Mouse (Mus musculus): ENCODE data around the gene Creb3l1. TPM values are rescaled to one million over a fixed set of nuclear protein-coding genes. Genes with fewer than 3 reads are reported as not detected.

Creb3l1 gene
- total and polyA plus RNA-seq, 2 experiments from 2014 or later = 3.8 to 4.2 TPM

DNA sequence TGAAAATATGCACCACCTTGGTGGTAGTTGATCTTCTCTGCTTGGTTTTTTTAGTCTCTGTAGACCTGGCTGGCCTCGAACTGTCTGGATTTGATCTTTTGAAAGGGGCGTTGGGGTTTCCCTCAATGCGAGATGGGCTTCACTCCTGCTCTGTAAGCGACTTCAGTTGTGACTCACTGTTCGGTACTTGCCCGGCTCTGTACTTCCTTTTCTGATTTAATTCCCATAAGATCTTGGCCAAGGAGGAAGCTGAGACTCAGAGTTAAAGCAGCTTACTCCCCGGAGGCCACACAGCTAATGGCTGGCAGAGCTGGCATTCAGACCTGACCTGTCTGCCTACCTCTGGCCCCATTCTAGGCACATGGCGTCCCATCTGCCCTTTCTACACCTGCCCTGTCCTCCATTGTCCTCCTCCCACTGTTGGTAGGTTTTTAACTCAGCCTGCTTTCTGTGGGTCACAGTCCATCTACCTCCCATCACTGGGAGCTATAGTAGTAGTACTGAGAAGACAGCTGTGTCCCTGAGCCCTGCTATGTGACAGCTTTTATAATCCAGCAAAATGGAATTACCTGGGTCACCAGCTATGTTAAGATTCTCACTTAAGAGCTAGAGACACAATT is 41.1 kb upstream of the Creb3l1 start:
- ATAC-seq (ENCODE audit: insufficient read depth, low read depth) (no peak), DNase-seq (ENCODE audit: low spot score) (no peak)
- Histone ChIP-seq H3K27ac (ENCODE audit: low read depth) (no peak overlapping the region), H3K27me3 (ENCODE audit: control insufficient read depth, insufficient read depth, low read length) (peaks cover 7% of the 10 kb centered on the region), H3K4me2 (ENCODE audit: low read depth, low read length) (no peak overlapping the region), H3K9me3 (replicated peaks; ENCODE audit: control insufficient read depth, low read length) (no peaks in the 10 kb centered on the region), H3K4me1 (ENCODE audit: control insufficient read depth, insufficient read depth) (no peaks in the 10 kb centered on the region), H3K36me3 (replicated peaks; ENCODE audit: control insufficient read depth, insufficient read depth, low read length) (no peaks in the 10 kb centered on the region), H3K9ac (replicated peaks; ENCODE audit: low read depth, low read length) (no peak overlapping the region), H3K4me3 (ENCODE audit: low read depth, low read length) (no peak overlapping the region)
- TF ChIP-seq CTCF (IDR thresholded peaks at IDR 0.05; ENCODE audit: low read depth) = no peak
- no peak for TF ChIP-seq EP300 (IDR thresholded peaks at IDR 0.05; ENCODE audit: low read depth)
- WGBS = 68% methylated on average over 8 of the region's 8 CpGs

DNA sequence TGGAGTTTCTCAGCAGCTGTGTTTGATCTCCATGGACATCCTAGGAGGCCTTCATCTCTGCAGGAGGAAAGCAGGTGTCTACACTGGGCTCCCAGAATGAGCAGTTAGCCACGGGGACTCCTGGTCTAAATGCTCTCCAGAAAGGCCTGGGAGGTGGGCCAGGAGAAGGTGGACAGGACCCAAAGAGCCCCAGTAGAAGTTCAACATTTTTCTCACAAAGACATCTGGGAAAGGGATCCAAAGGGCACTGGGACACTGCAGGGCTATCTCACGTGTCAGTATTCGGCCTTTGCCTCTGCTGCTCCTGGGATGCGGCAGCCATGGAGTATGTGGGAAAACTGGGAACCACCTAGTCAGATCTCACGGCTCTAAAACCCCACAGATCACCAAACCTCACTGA is 38.8 kb upstream of the Creb3l1 start:
- WGBS = 78% methylated on average over 5 of the region's 5 CpGs
- TF ChIP-seq CTCF (IDR thresholded peaks at IDR 0.05; ENCODE audit: low read depth) (no peak), EP300 (IDR thresholded peaks at IDR 0.05; ENCODE audit: low read depth) (no peak)
- Histone ChIP-seq H3K9ac (replicated peaks; ENCODE audit: low read depth, low read length) (no peak overlapping the region), H3K4me1 (ENCODE audit: control insufficient read depth, insufficient read depth) (peaks cover 6% of the 10 kb centered on the region), H3K27me3 (ENCODE audit: control insufficient read depth, insufficient read depth, low read length) (peaks cover 14% of the 10 kb centered on the region), H3K36me3 (replicated peaks; ENCODE audit: control insufficient read depth, insufficient read depth, low read length) (no peaks in the 10 kb centered on the region), H3K9me3 (replicated peaks; ENCODE audit: control insufficient read depth, low read length) (no peaks in the 10 kb centered on the region), H3K27ac (ENCODE audit: low read depth) (no peak overlapping the region), H3K4me2 (ENCODE audit: low read depth, low read length) (no peak overlapping the region), H3K4me3 (ENCODE audit: low read depth, low read length) (no peak overlapping the region)
- no peak for DNase-seq (ENCODE audit: low spot score)
- no peak for ATAC-seq (ENCODE audit: insufficient read depth, low read depth)

DNA sequence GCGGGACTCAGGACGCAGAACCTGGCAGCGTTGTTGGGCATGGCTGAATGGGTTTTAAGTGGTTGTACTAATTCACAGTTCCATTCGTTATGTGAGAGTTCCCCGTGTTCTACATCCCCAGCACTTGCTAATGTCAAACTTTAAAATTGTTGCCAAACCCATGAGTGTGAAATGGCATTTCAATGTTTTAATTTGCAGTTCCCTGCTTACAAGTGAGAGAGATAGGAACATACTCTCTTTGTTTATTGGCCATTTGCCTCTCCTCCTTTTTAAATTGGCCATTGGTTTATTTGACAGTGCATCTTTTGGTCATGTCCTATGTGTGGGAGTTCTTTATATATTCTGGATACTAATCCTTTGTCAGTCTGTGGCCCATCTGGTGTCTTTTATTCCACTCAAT is 37.0 kb upstream of the Creb3l1 start:
- WGBS = 87% methylated on average over 5 of the region's 5 CpGs
- no peak for DNase-seq (ENCODE audit: low spot score)
- Histone ChIP-seq H3K27me3 (ENCODE audit: control insufficient read depth, insufficient read depth, low read length) (peaks cover 14% of the 10 kb centered on the region), H3K4me2 (ENCODE audit: low read depth, low read length) (no peak overlapping the region), H3K9me3 (replicated peaks; ENCODE audit: control insufficient read depth, low read length) (no peaks in the 10 kb centered on the region), H3K36me3 (replicated peaks; ENCODE audit: control insufficient read depth, insufficient read depth, low read length) (no peaks in the 10 kb centered on the region), H3K4me3 (ENCODE audit: low read depth, low read length) (no peak overlapping the region), H3K4me1 (ENCODE audit: control insufficient read depth, insufficient read depth) (peaks cover 6% of the 10 kb centered on the region), H3K9ac (replicated peaks; ENCODE audit: low read depth, low read length) (no peak overlapping the region), H3K27ac (ENCODE audit: low read depth) (no peak overlapping the region)
- ATAC-seq (ENCODE audit: insufficient read depth, low read depth) = no peak
- no peak for TF ChIP-seq EP300 (IDR thresholded peaks at IDR 0.05; ENCODE audit: low read depth)
- no peak for TF ChIP-seq CTCF (IDR thresholded peaks at IDR 0.05; ENCODE audit: low read depth)

DNA sequence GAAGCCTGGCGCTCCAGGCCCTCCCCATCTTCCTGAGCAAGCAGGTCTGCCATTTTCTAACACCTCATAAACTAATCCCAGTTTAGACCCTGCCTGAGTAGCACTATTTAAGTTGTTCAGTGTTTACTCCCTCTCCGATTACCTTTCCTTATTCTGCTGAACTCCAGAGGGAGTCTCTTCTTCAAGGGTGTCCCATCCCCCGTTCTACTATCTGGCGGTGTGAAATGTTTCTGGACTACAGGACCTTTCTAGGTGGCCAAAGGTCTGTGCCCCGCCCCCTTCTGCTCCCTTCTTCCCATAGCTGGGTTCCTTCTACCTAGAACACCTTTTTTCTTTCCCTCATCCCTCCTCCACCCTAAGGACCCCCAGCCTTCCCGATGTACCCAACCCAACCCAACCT is 36.0 kb upstream of the Creb3l1 start:
- H3K4me2 ChIP-seq (ENCODE audit: low read depth, low read length) = no peak overlapping the region
- H3K27ac ChIP-seq (ENCODE audit: low read depth) = no peak overlapping the region
- no peak overlapping the region for H3K9ac ChIP-seq (replicated peaks; ENCODE audit: low read depth, low read length)
- DNase-seq (ENCODE audit: low spot score) = no peak
- TF ChIP-seq EP300 (IDR thresholded peaks at IDR 0.05; ENCODE audit: low read depth) = no peak
- no peak for TF ChIP-seq CTCF (IDR thresholded peaks at IDR 0.05; ENCODE audit: low read depth)
- H3K27me3 ChIP-seq (ENCODE audit: control insufficient read depth, insufficient read depth, low read length) = peaks cover 14% of the 10 kb centered on the region
- 37% methylated on average over 6 of the region's 6 CpGs for WGBS
- H3K36me3 ChIP-seq (replicated peaks; ENCODE audit: control insufficient read depth, insufficient read depth, low read length) = no peaks in the 10 kb centered on the region
- H3K9me3 ChIP-seq (replicated peaks; ENCODE audit: control insufficient read depth, low read length) = no peaks in the 10 kb centered on the region
- H3K4me1 ChIP-seq (ENCODE audit: control insufficient read depth, insufficient read depth) = peaks cover 13% of the 10 kb centered on the region
- ATAC-seq (ENCODE audit: insufficient read depth, low read depth) = no peak
- H3K4me3 ChIP-seq (ENCODE audit: low read depth, low read length) = no peak overlapping the region

DNA sequence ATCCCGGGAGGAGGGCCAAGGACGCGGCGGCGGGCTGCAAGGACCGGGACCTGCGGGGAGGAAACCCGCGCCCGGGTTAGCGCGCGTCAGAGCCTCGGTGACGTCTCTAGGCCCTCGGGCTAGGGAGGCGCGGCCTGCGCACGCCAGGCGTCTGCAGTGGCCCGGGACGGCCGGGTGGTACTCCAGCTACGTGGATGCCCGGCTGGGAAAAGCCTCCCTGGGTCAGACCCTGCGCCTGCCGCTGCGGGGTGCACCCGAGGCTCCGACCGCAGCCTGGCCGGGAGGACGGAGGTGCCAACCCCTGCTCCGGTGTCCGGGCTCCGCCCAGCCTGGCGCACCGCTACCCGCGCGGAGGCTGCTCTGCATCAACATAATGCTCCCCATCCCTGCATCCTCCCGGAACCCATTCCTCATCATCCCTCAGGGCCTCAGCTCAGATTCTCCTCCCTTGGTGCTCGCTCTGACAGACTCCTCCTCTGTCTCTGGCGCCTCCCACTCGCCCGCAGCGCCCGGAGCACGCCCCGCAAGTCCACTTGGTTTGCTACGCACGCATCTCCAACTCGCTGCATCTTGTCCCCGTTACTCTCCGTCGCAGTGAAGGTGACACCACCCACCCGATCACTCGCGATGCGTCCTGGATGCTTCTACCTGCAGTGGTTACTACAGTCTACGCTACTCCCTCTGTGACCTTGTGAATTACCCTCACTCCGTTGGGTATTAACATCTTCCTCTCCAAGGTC is 35.3 kb upstream of the Creb3l1 start:
- peak; percentile 74 for ATAC-seq (ENCODE audit: insufficient read depth, low read depth)
- H3K9me3 ChIP-seq (replicated peaks; ENCODE audit: control insufficient read depth, low read length) = no peaks in the 10 kb centered on the region

More for the DNA sequence above, 35.3 kb upstream of the Creb3l1 start:
- peak overlapping the region; percentile 50 for H3K4me3 ChIP-seq (ENCODE audit: low read depth, low read length)
- DNase-seq (ENCODE audit: low spot score) = peak; percentile 30
- peak overlapping the region; percentile 77 for H3K4me2 ChIP-seq (ENCODE audit: low read depth, low read length)
- TF ChIP-seq EP300 (IDR thresholded peaks at IDR 0.05; ENCODE audit: low read depth) = no peak
- no peak for TF ChIP-seq CTCF (IDR thresholded peaks at IDR 0.05; ENCODE audit: low read depth)
- H3K27me3 ChIP-seq (ENCODE audit: control insufficient read depth, insufficient read depth, low read length) = peaks cover 21% of the 10 kb centered on the region
- under 1% methylated on average over 50 of the region's 63 CpGs for WGBS
- no peaks in the 10 kb centered on the region for H3K36me3 ChIP-seq (replicated peaks; ENCODE audit: control insufficient read depth, insufficient read depth, low read length)
- no peak overlapping the region for H3K27ac ChIP-seq (ENCODE audit: low read depth)
- peaks cover 13% of the 10 kb centered on the region for H3K4me1 ChIP-seq (ENCODE audit: control insufficient read depth, insufficient read depth)
- H3K9ac ChIP-seq (replicated peaks; ENCODE audit: low read depth, low read length) = no peak overlapping the region

All from heart, postnatal 0 days (tissue).